Mouse (Mus musculus) embryonic facial prominence, embryonic 11.5 days (tissue): ENCODE measurements around the gene Disp1. TPM values are rescaled to one million over a fixed set of nuclear protein-coding genes. Genes with fewer than 3 reads are reported as not detected.
A peak's percentile ranks its signal among the peaks of the same experiment; 100 is the strongest.

Source experiments
- ATAC-seq: fragments of 200-750 bp; cut with Nextera tagmentation; replicated peaks from 2 replicates; pipeline ENCODE4 v1.8.0; 2017; ENCODE audit warnings: low read depth; ENCODE audit not compliant: insufficient number of reproducible peaks, low FRiP score, low TSS enrichment
- DNase-seq: peaks from one replicate; pipeline ENCODE4 v3.0.0-alpha.2; 2015; ENCODE audit warnings: low spot score
- H3K27ac ChIP-seq: fragments of 300-500 bp; sonication (generic); replicated peaks from 2 replicates; pipeline ENCODE4 v1.5.1; 2014; ENCODE audit warnings: mild to moderate bottlenecking, low read depth, low read length, control low read depth
- H3K27me3 ChIP-seq: fragments of 300-500 bp; sonication (generic); 2 replicates; pipeline ENCODE4 v1.6.1; 2014; ENCODE audit warnings: mild to moderate bottlenecking, low read length, moderate library complexity, mixed read lengths; ENCODE audit not compliant: control insufficient read depth, insufficient read depth
- H3K36me3 ChIP-seq: fragments of 300-500 bp; sonication (generic); replicated peaks from 2 replicates; pipeline ENCODE4 v1.6.1; 2014; ENCODE audit warnings: low read depth, mild to moderate bottlenecking, low read length, moderate library complexity, mixed read lengths; ENCODE audit not compliant: control insufficient read depth, insufficient read depth
- H3K4me1 ChIP-seq: fragments of 300-500 bp; sonication (generic); 2 replicates; pipeline ENCODE4 v1.6.1; 2014; ENCODE audit warnings: low read length, mixed read lengths; ENCODE audit not compliant: control insufficient read depth, insufficient read depth
- H3K4me2 ChIP-seq: fragments of 300-500 bp; sonication (generic); 2 replicates; pipeline ENCODE4 v1.6.1; 2014; ENCODE audit warnings: low read depth, mild to moderate bottlenecking, control low read depth, low read length, moderate library complexity
- H3K4me3 ChIP-seq: fragments of 300-500 bp; sonication (generic); 2 replicates; pipeline ENCODE4 v1.5.1; 2014; ENCODE audit warnings: low read depth, low read length, control low read depth
- H3K9ac ChIP-seq: fragments of 300-500 bp; sonication (generic); replicated peaks from 2 replicates; pipeline ENCODE4 v1.6.1; 2014; ENCODE audit warnings: mild to moderate bottlenecking, control low read depth, low read length
- H3K9me3 ChIP-seq: fragments of 300-500 bp; sonication (generic); replicated peaks from 2 replicates; pipeline ENCODE4 v1.6.1; 2016; ENCODE audit warnings: mild to moderate bottlenecking, low read length, inconsistent platforms, mixed read lengths; ENCODE audit not compliant: control insufficient read depth
- WGBS: fragments of 180-500 bp; shearing (Covaris S2); extraction: QIAGEN DNeasy Blood & Tissue Kit; methylation state at CpG from one replicate; pipeline ENCODE4 v1.1.7; 2014; 5-methylcytosine and 5-hydroxymethylcytosine counted together
- polyA plus RNA-seq: library from polyadenylated mRNA; unstranded; fragments of >200 nt; fragmentation: Nextera tagmentation; extraction: Ambion mirVana; gene quantifications from 2 replicates; pipeline ENCODE4 v1.2.1, GENCODE M21; 2014

Disp1 gene
- polyA plus RNA-seq, 1 experiment from 2014 or later: 12.4 TPM

GRCm38 (mm10) chr1:183194763-183195162, 26.6 kb downstream of the Disp1 start:
- no peak overlapping the region for H3K4me2 ChIP-seq
- H3K27ac ChIP-seq: no peak overlapping the region
- 86% methylated on average over 18 of the region's 18 CpGs for WGBS
- no peaks in the 10 kb centered on the region for H3K36me3 ChIP-seq
- DNase-seq: no peak
- H3K4me1 ChIP-seq: peaks cover 4% of the 10 kb centered on the region
- ATAC-seq: no peak
- H3K4me3 ChIP-seq: no peak overlapping the region
- H3K9me3 ChIP-seq: no peaks in the 10 kb centered on the region
- no peak overlapping the region for H3K9ac ChIP-seq
- no peaks in the 10 kb centered on the region for H3K27me3 ChIP-seq

- DNase-seq: peak; percentile 62
- Histone ChIP-seq H3K4me3 (no peak overlapping the region), H3K4me2 (no peak overlapping the region), H3K27me3 (no peaks in the 10 kb centered on the region), H3K36me3 (no peaks in the 10 kb centered on the region), H3K27ac (no peak overlapping the region), H3K9ac (no peak overlapping the region), H3K9me3 (no peaks in the 10 kb centered on the region), H3K4me1 (peaks cover 4% of the 10 kb centered on the region)
- ATAC-seq: 0 out of 2 replicates have a peak, but pooled peaks have one; percentile 32
- 34% methylated on average over 5 of the region's 5 CpGs for WGBS
Measured at GRCm38 (mm10) chr1:183194151-183194550, 27.2 kb downstream of the Disp1 start.

- H3K36me3 ChIP-seq: no peaks in the 10 kb centered on the region
- no peak overlapping the region for H3K9ac ChIP-seq
- H3K27me3 ChIP-seq: no peaks in the 10 kb centered on the region
- H3K4me2 ChIP-seq: no peak overlapping the region
- H3K27ac ChIP-seq: no peak overlapping the region
- peaks cover 4% of the 10 kb centered on the region for H3K4me1 ChIP-seq
- 39% methylated on average over 10 of the region's 10 CpGs for WGBS
- DNase-seq (no peak), ATAC-seq (no peak)
- no peak overlapping the region for H3K4me3 ChIP-seq
- H3K9me3 ChIP-seq: no peaks in the 10 kb centered on the region
Measured at GRCm38 (mm10) chr1:183191398-183191797, 29.9 kb downstream of the Disp1 start.

- peak; percentile 52 for DNase-seq
- Histone ChIP-seq H3K9ac (no peak overlapping the region), H3K4me2 (no peak overlapping the region; the same call in 1 of the 2 replicates), H3K36me3 (no peaks in the 10 kb centered on the region), H3K27me3 (no peaks in the 10 kb centered on the region), H3K4me1 (peaks cover 4% of the 10 kb centered on the region), H3K4me3 (no peak overlapping the region), H3K9me3 (no peaks in the 10 kb centered on the region), H3K27ac (peak overlapping the region; percentile 43)
- 32% methylated on average over 9 of the region's 9 CpGs for WGBS
- ATAC-seq: no peak
Measured at GRCm38 (mm10) chr1:183190456-183190855, 30.9 kb downstream of the Disp1 start.

GRCm38 (mm10) chr1:183189014-183189662, 32.2 kb downstream of the Disp1 start:
- no peaks in the 10 kb centered on the region for H3K27me3 ChIP-seq
- whole genome bisulfite sequencing: 16% methylated on average over 10 of the region's 10 CpGs
- H3K4me2 ChIP-seq: no peak overlapping the region
- no peak overlapping the region for H3K4me3 ChIP-seq
- peak; percentile 69 for ATAC-seq
- no peaks in the 10 kb centered on the region for H3K36me3 ChIP-seq
- 0 out of 2 replicates have a peak overlapping the region, but pooled peaks have one; percentile 10 for H3K27ac ChIP-seq
- H3K4me1 ChIP-seq: peaks cover 4% of the 10 kb centered on the region
- DNase-seq: peak; percentile 66
- no peaks in the 10 kb centered on the region for H3K9me3 ChIP-seq
- no peak overlapping the region for H3K9ac ChIP-seq

GRCm38 (mm10) chr1:183188115-183189013, 33.0 kb downstream of the Disp1 start:
- DNase-seq (peak; percentile 68), ATAC-seq (peak; percentile 39; the same call in 1 of the 2 replicates)
- Histone ChIP-seq H3K9ac (no peak overlapping the region), H3K4me3 (no peak overlapping the region), H3K27me3 (no peaks in the 10 kb centered on the region), H3K9me3 (no peaks in the 10 kb centered on the region), H3K4me2 (no peak overlapping the region), H3K27ac (0 out of 2 replicates have a peak overlapping the region, but pooled peaks have one; percentile 7), H3K36me3 (no peaks in the 10 kb centered on the region), H3K4me1 (peaks cover 4% of the 10 kb centered on the region)
- WGBS: 39% methylated on average over 20 of the region's 20 CpGs

GRCm38 (mm10) chr1:183185560-183185959, 35.8 kb downstream of the Disp1 start:
- Histone ChIP-seq H3K4me2 (no peak overlapping the region), H3K9ac (no peak overlapping the region), H3K4me1 (peaks cover 4% of the 10 kb centered on the region), H3K4me3 (no peak overlapping the region), H3K27me3 (no peaks in the 10 kb centered on the region), H3K27ac (no peak overlapping the region), H3K36me3 (no peaks in the 10 kb centered on the region), H3K9me3 (no peaks in the 10 kb centered on the region)
- no peak for ATAC-seq
- no peak for DNase-seq
- 77% methylated on average over 6 of the region's 6 CpGs for WGBS

GRCm38 (mm10) chr1:183184681-183185080, 36.6 kb downstream of the Disp1 start:
- no peaks in the 10 kb centered on the region for H3K27me3 ChIP-seq
- H3K9ac ChIP-seq: no peak overlapping the region
- DNase-seq (no peak), ATAC-seq (no peak)
- no peak overlapping the region for H3K27ac ChIP-seq
- WGBS: 76% methylated on average over 5 of the region's 5 CpGs
- H3K4me2 ChIP-seq: no peak overlapping the region
- no peaks in the 10 kb centered on the region for H3K9me3 ChIP-seq
- H3K4me1 ChIP-seq: no peaks in the 10 kb centered on the region
- no peak overlapping the region for H3K4me3 ChIP-seq
- no peaks in the 10 kb centered on the region for H3K36me3 ChIP-seq
